Mouse (Mus musculus) MEL (cell line): ENCODE data around the gene Gm28048. TPM values are rescaled to one million over a fixed set of nuclear protein-coding genes. Genes with fewer than 3 reads are reported as not detected.
A peak's percentile ranks its signal among the peaks of the same experiment; 100 is the strongest.

Experiments
- DNase-seq: peaks from one replicate; pipeline ENCODE4 v3.0.0; 2011; ENCODE audit warnings: low read depth, low spot score
- H3K27ac ChIP-seq: 2 replicates; pipeline ENCODE4 v1.5.1; 2012; ENCODE audit warnings: low read depth, mild to moderate bottlenecking, control low read depth, low read length, moderate library complexity; ENCODE audit not compliant: control insufficient read depth
- H3K27me3 ChIP-seq, 2 experiments: fragments of 150-350 bp in 1 of 2; sonication (generic) in 1 of 2; 2 replicates each; pipeline ENCODE4 v1.6.1; 2012; ENCODE audit warnings: low read length in 2 of 2, mild to moderate bottlenecking in 2 of 2, improper control_type of control experiment in 1 of 2, moderate library complexity in 1 of 2; ENCODE audit not compliant: insufficient read depth in 2 of 2, control insufficient read depth in 1 of 2
- H3K36me3 ChIP-seq, 2 experiments: 2 replicates each; pipeline ENCODE4 v1.6.1; 2012 to 2014; ENCODE audit warnings: low read length in 2 of 2, improper control_type of control experiment in 1 of 2, inconsistent platforms in 1 of 2, mild to moderate bottlenecking in 1 of 2; ENCODE audit not compliant: insufficient read depth in 2 of 2, control insufficient read depth in 1 of 2
- H3K4me1 ChIP-seq, 2 experiments: fragments of 150-350 bp in 1 of 2; sonication (generic) in 1 of 2; 2 replicates each; pipeline ENCODE4 v1.6.1; 2012; ENCODE audit warnings: low read length in 2 of 2, improper control_type of control experiment in 1 of 2, mild to moderate bottlenecking in 1 of 2; ENCODE audit not compliant: insufficient read depth in 2 of 2, control insufficient read depth in 1 of 2
- H3K4me3 ChIP-seq, 2 experiments: fragments of 150-350 bp in 1 of 2; sonication (generic) in 1 of 2; 2 replicates each; pipeline ENCODE4 v1.5.1; 2012; ENCODE audit warnings: low read depth in 2 of 2, low read length in 2 of 2, mild to moderate bottlenecking in 2 of 2, moderate library complexity in 2 of 2, control low read depth in 1 of 2, improper control_type of control experiment in 1 of 2; ENCODE audit not compliant: control insufficient read depth in 1 of 2, insufficient read depth in 1 of 2
- H3K79me2 ChIP-seq: 2 replicates; pipeline ENCODE4 v1.6.1; 2012; ENCODE audit warnings: mild to moderate bottlenecking, low read length, moderate library complexity; ENCODE audit not compliant: control insufficient read depth, poor library complexity, insufficient read depth
- H3K9ac ChIP-seq: 2 replicates; pipeline ENCODE4 v1.6.1; 2012; ENCODE audit warnings: low read depth, mild to moderate bottlenecking, control low read depth, low read length, moderate library complexity; ENCODE audit not compliant: control insufficient read depth, poor library complexity, severe bottlenecking
- H3K9me3 ChIP-seq: fragments of 150-350 bp; sonication (generic); replicated peaks from 2 replicates; pipeline ENCODE4 v1.6.1; 2012; ENCODE audit warnings: mild to moderate bottlenecking, low read length, improper control_type of control experiment, moderate library complexity; ENCODE audit not compliant: insufficient read depth
- CHD1 ChIP-seq: IDR thresholded peaks from 2 replicates; pipeline ENCODE4 v1.6.1; 2012; ENCODE audit warnings: low read depth, mild to moderate bottlenecking, inconsistent platforms, low read length, improper control_type of control experiment
- E2F4 ChIP-seq: IDR thresholded peaks from 2 replicates; pipeline ENCODE4 v1.6.1; 2011; ENCODE audit warnings: low read depth, low read length, improper control_type of control experiment, borderline replicate concordance
- EP300 ChIP-seq, 2 experiments: IDR thresholded peaks; 2 replicates each; pipeline ENCODE4 v1.6.1; 2011; ENCODE audit warnings: improper control_type of control experiment in 2 of 2, low read length in 2 of 2, low read depth in 1 of 2, mild to moderate bottlenecking in 1 of 2
- ETS1 ChIP-seq: IDR thresholded peaks from 2 replicates; pipeline ENCODE4 v1.6.1; 2012; ENCODE audit warnings: low read depth, mild to moderate bottlenecking, inconsistent platforms, low read length, improper control_type of control experiment, moderate library complexity
- GABPA ChIP-seq: IDR thresholded peaks from 2 replicates; pipeline ENCODE4 v1.6.1; 2012; ENCODE audit warnings: low read depth, mild to moderate bottlenecking, inconsistent platforms, low read length, improper control_type of control experiment, moderate library complexity
- GATA1 ChIP-seq: IDR thresholded peaks from 2 replicates; pipeline ENCODE4 v1.6.1; 2011; ENCODE audit warnings: low read depth, low read length, improper control_type of control experiment
- HCFC1 ChIP-seq: IDR thresholded peaks from 2 replicates; pipeline ENCODE4 v1.6.1; 2012; ENCODE audit warnings: low read depth, mild to moderate bottlenecking, inconsistent platforms, low read length, improper control_type of control experiment, moderate library complexity
- KAT2A ChIP-seq: conservative IDR thresholded peaks from 2 replicates; pipeline ENCODE4 v1.6.1; 2012; ENCODE audit warnings: low read depth, low read length, improper control_type of control experiment, inconsistent platforms
- MAX ChIP-seq: IDR thresholded peaks from 2 replicates; pipeline ENCODE4 v1.6.1; 2011; ENCODE audit warnings: low read length, improper control_type of control experiment
- MXI1 ChIP-seq: IDR thresholded peaks from 2 replicates; pipeline ENCODE4 v1.6.1; 2011; ENCODE audit warnings: mild to moderate bottlenecking, low read depth, low read length, improper control_type of control experiment
- MYB ChIP-seq: IDR thresholded peaks from 2 replicates; pipeline ENCODE4 v1.6.1; 2011; ENCODE audit warnings: mild to moderate bottlenecking, low read depth, low read length, improper control_type of control experiment
- MYC ChIP-seq: IDR thresholded peaks from 2 replicates; pipeline ENCODE4 v1.6.1; 2011; ENCODE audit warnings: low read depth, mild to moderate bottlenecking, low read length, improper control_type of control experiment, moderate library complexity
- NELFE ChIP-seq: IDR thresholded peaks from 2 replicates; pipeline ENCODE4 v1.6.1; 2011; ENCODE audit warnings: low read depth, low read length, improper control_type of control experiment
- NRF1 ChIP-seq: IDR thresholded peaks from 2 replicates; pipeline ENCODE4 v1.6.1; 2014; ENCODE audit warnings: low read depth, mild to moderate bottlenecking, inconsistent platforms, low read length, improper control_type of control experiment, moderate library complexity; ENCODE audit not compliant: poor library complexity, insufficient read depth, severe bottlenecking
- POLR2A ChIP-seq, 2 experiments: IDR thresholded peaks; 2 replicates each; pipeline ENCODE4 v1.6.1; 2011 to 2012; ENCODE audit warnings: low read length in 2 of 2, mild to moderate bottlenecking in 2 of 2, control low read depth in 1 of 2, improper control_type of control experiment in 1 of 2, low read depth in 1 of 2, moderate library complexity in 1 of 2; ENCODE audit not compliant: control insufficient read depth in 1 of 2, insufficient read depth in 1 of 2, poor library complexity in 1 of 2
- RAD21 ChIP-seq: IDR thresholded peaks from 2 replicates; pipeline ENCODE4 v1.6.1; 2011; ENCODE audit warnings: mild to moderate bottlenecking, low read depth, low read length, improper control_type of control experiment
- RCOR1 ChIP-seq: IDR thresholded peaks from 2 replicates; pipeline ENCODE4 v1.6.1; 2012; ENCODE audit warnings: low read depth, mild to moderate bottlenecking, inconsistent platforms, low read length, improper control_type of control experiment
- SIN3A ChIP-seq: IDR thresholded peaks from 2 replicates; pipeline ENCODE4 v1.6.1; 2012; ENCODE audit warnings: low read length, improper control_type of control experiment, inconsistent platforms
- SMC3 ChIP-seq: IDR thresholded peaks from 2 replicates; pipeline ENCODE4 v1.6.1; 2011; ENCODE audit warnings: low read depth, low read length, improper control_type of control experiment
- TBP ChIP-seq: IDR thresholded peaks from 2 replicates; pipeline ENCODE4 v1.8.0; 2011; ENCODE audit warnings: low read depth, low read length, improper control_type of control experiment
- UBTF ChIP-seq: IDR thresholded peaks from 2 replicates; pipeline ENCODE4 v1.6.1; 2012; ENCODE audit warnings: low read depth, mild to moderate bottlenecking, inconsistent platforms, low read length, improper control_type of control experiment, moderate library complexity, borderline replicate concordance; ENCODE audit not compliant: insufficient read depth
- USF2 ChIP-seq, 2 experiments: IDR thresholded peaks; 2 replicates each; pipeline ENCODE4 v1.6.1; 2011 to 2012; ENCODE audit warnings: improper control_type of control experiment in 2 of 2, low read length in 2 of 2, borderline replicate concordance in 1 of 2, inconsistent platforms in 1 of 2, low read depth in 1 of 2, mild to moderate bottlenecking in 1 of 2; ENCODE audit not compliant: insufficient read depth in 1 of 2
- ZC3H11A ChIP-seq: IDR thresholded peaks from 2 replicates; pipeline ENCODE4 v1.6.1; 2012; ENCODE audit warnings: low read depth, mild to moderate bottlenecking, inconsistent platforms, low read length, improper control_type of control experiment
- ZKSCAN1 ChIP-seq: IDR thresholded peaks from 2 replicates; pipeline ENCODE4 v1.6.1; 2012; ENCODE audit warnings: low read depth, mild to moderate bottlenecking, inconsistent platforms, low read length, improper control_type of control experiment, moderate library complexity
- ZMIZ1 ChIP-seq: IDR thresholded peaks from 2 replicates; pipeline ENCODE4 v1.6.1; 2012; ENCODE audit warnings: low read depth, mild to moderate bottlenecking, inconsistent platforms, low read length, improper control_type of control experiment, moderate library complexity
- ZNF384 ChIP-seq: IDR thresholded peaks from 2 replicates; pipeline ENCODE4 v1.6.1; 2012; ENCODE audit warnings: low read depth, mild to moderate bottlenecking, inconsistent platforms, low read length, improper control_type of control experiment
- polyA plus RNA-seq, 2 experiments: library from polyadenylated mRNA; stranded (reverse) in 1 of 2; unstranded in 1 of 2; fragments of >175 nt in 1 of 2; fragments of >200 nt in 1 of 2; gene quantifications; 2 replicates each; pipeline versions ENCODE4 v1.2.1 to v1.2.4; 2012; ENCODE audit warnings: low replicate concordance in 2 of 2, low read depth in 1 of 2; ENCODE audit not compliant: insufficient read length in 2 of 2, insufficient read depth in 1 of 2, missing spikeins in 1 of 2
- total RNA-seq: library from RNA; depleted of rRNA; stranded (reverse); fragments of 300-350 nt; gene quantifications from 2 replicates; pipeline ENCODE4 v1.2.3, GENCODE M21; 2012

Gm28048 gene
- total and polyA plus RNA-seq, 3 experiments: 8.6 to 15.0 TPM; not detected in 1

DNA sequence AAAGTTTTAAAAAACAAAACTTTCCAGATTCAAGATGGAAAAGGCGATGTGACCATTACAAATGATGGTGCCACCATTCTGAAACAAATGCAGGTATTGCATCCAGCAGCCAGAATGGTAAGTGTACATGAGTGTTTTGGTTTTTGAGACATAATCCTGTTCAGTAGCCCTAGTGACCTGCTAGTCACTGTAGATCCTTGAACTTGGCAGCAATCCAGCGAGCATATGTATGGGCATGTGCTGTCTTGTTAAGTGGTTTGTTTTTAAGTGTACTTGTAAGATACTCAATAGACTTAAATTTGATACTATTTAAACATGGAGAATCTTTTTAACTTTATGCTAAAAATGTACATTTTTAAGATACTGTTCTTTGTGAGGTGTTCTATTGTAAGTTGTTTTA, 12.4 kb upstream of the Gm28048 start:
- H3K27ac ChIP-seq: no peak overlapping the region
- H3K79me2 ChIP-seq: peaks cover 45% of the 10 kb centered on the region
- no peaks in the 10 kb centered on the region for H3K9me3 ChIP-seq
- peaks cover 14 to 16% of the 10 kb centered on the region in 2 experiments; a peak in 3 of 4 replicates for H3K4me1 ChIP-seq
- no peak overlapping the region for H3K9ac ChIP-seq
- peak; percentile 69 for DNase-seq
- no peak overlapping the region for H3K4me3 ChIP-seq
- no peaks in the 10 kb centered on the region for H3K27me3 ChIP-seq
- peaks cover 57 to 59% of the 10 kb centered on the region in 2 experiments for H3K36me3 ChIP-seq
- no peak for TF ChIP-seq NELFE
- TF ChIP-seq E2F4: no peak
- TF ChIP-seq MYB: no peak
- no peak for TF ChIP-seq MAX
- TF ChIP-seq SIN3A: no peak
- no peak for TF ChIP-seq KAT2A
- TF ChIP-seq CHD1: no peak
- TF ChIP-seq GATA1: no peak
- TF ChIP-seq ZNF384: no peak
- TF ChIP-seq ETS1: no peak
- TF ChIP-seq ZKSCAN1: no peak
- TF ChIP-seq UBTF: no peak
- TF ChIP-seq RCOR1: no peak
- TF ChIP-seq GABPA: no peak
- no peak for TF ChIP-seq POLR2A (IDR thresholded peaks at IDR 0.05; ENCODE audit: control insufficient read depth in 1 of 2, insufficient read depth in 1 of 2, low read depth in 1 of 2, low read length in 2 of 2, poor library complexity in 1 of 2)
- no peak for TF ChIP-seq NRF1
- TF ChIP-seq MXI1: no peak
- no peak for TF ChIP-seq TBP

DNA sequence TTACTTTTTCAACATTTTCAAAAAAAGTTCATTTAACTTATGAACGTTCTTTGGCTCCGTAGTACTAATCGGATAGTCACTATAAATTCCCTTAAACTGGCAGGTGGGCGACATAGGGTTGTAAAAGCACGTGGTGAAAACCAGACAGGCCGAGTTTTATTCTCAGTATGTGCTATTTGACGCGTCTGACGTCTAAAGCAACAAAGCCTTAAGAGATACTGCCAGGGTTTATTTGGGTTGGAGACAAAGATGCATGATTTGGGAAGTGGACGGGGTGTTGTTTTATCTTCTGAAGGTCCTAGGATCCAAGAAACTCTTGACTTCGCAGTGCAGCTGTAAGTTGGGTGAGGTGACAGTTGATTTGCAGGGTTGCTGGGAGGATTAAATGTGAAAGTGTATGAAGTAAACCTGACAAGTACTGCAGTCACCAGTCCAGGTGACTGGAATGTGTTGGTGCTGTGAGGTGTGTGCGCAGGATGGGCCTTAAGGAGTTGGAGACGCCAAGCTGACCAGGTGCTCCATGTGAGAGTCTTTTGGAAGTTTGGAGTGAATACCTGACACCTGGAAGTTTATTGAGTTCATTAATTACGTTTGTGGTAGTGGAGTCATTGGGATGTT, 9.4 kb upstream of the Gm28048 start:
- no peaks in the 10 kb centered on the region for H3K27me3 ChIP-seq
- H3K27ac ChIP-seq: peak overlapping the region; percentile 75
- H3K9ac ChIP-seq: peak overlapping the region; percentile 96
- peak; percentile 59 for DNase-seq
- H3K79me2 ChIP-seq: peaks cover 42% of the 10 kb centered on the region
- no peaks in the 10 kb centered on the region for H3K9me3 ChIP-seq
- H3K36me3 ChIP-seq: peaks cover 36 to 41% of the 10 kb centered on the region in 2 experiments
- peak overlapping the region; percentile 85 to 96 for H3K4me3 ChIP-seq
- TF ChIP-seq ZC3H11A: no peak
- peak; percentile 39; the same call in 1 of the 2 replicates for TF ChIP-seq MYC
- TF ChIP-seq MXI1: peak; percentile 84
- no peak for TF ChIP-seq NRF1
- TF ChIP-seq MYB: peak; percentile 24; the same call in 1 of the 2 replicates
- no peak for TF ChIP-seq RAD21
- TF ChIP-seq HCFC1: 0 out of 2 replicates have a peak, but pooled peaks have one; percentile 31
- TF ChIP-seq USF2 (IDR thresholded peaks at IDR 0.05; ENCODE audit: borderline replicate concordance in 1 of 2, insufficient read depth in 1 of 2, low read depth in 1 of 2, low read length in 2 of 2): no peak
- TF ChIP-seq GATA1: no peak
- TF ChIP-seq EP300 (IDR thresholded peaks at IDR 0.05; ENCODE audit: low read depth in 1 of 2, low read length in 2 of 2): 0 out of 4 replicates have a peak, but pooled peaks of 1 of the 2 experiments have one; percentile 7
- no peak for TF ChIP-seq RCOR1
- no peak for TF ChIP-seq SMC3
- TF ChIP-seq ZMIZ1: 0 out of 2 replicates have a peak, but pooled peaks have one; percentile 44
- no peak for TF ChIP-seq NELFE
- peak; percentile 53; the same call in 1 of the 2 replicates for TF ChIP-seq SIN3A
- TF ChIP-seq, all 39 proteins: peak for 7
- peaks cover 8% of the 10 kb centered on the region in 2 experiments; a peak in 2 of 4 replicates for H3K4me1 ChIP-seq
